Mouse (Mus musculus) cerebellum, adult 2 months (tissue): ENCODE data around the gene Dnah7a. TPM values are rescaled to one million over a fixed set of nuclear protein-coding genes. Genes with fewer than 3 reads are reported as not detected.
"Not testable (repeated sequence)": the region's sequence is repeated elsewhere in the genome, so short reads cannot be mapped to it uniquely, and the experiment has no call there.

ENCODE experiments used
- DNase-seq, 2 experiments: peaks; one replicate each; pipeline ENCODE4 v3.0.0; 2021
- H3K27ac ChIP-seq: fragments of 200-500 bp; 2 replicates; pipeline ENCODE4 v1.5.1; 2012; ENCODE audit warnings: low read length, control low read depth, inconsistent platforms; ENCODE audit not compliant: insufficient read depth
- H3K27me3 ChIP-seq: fragments of 200-500 bp; 2 replicates; pipeline ENCODE4 v1.6.1; 2012; ENCODE audit warnings: inconsistent platforms, mild to moderate bottlenecking, low read length, moderate library complexity; ENCODE audit not compliant: control insufficient read depth, insufficient read depth
- H3K4me1 ChIP-seq: fragments of 200-500 bp; 2 replicates; pipeline ENCODE4 v1.6.1; 2011; ENCODE audit warnings: low read length; ENCODE audit not compliant: control insufficient read depth, insufficient read depth
- H3K4me3 ChIP-seq: fragments of 200-500 bp; replicated peaks from 2 replicates; pipeline ENCODE3; 2011; ENCODE audit warnings: mild to moderate bottlenecking, low read depth, low read length, control low read depth; ENCODE audit not compliant: insufficient read depth
- CTCF ChIP-seq: fragments of 200-500 bp; IDR thresholded peaks from 2 replicates; pipeline ENCODE4 v1.5.1; 2011; ENCODE audit warnings: low read depth, mild to moderate bottlenecking, control low read depth, low read length, moderate library complexity, borderline replicate concordance; ENCODE audit not compliant: insufficient read depth
- POLR2A ChIP-seq: fragments of 200-500 bp; IDR thresholded peaks from 2 replicates; pipeline ENCODE4 v1.6.1; 2011; ENCODE audit warnings: low read length, control low read depth, borderline replicate concordance; ENCODE audit not compliant: insufficient read depth
- WGBS: fragments of 180-500 bp; shearing (Covaris S2); methylation state at CpG from one replicate; pipeline ENCODE4 v1.1.7; 2018; 5-methylcytosine and 5-hydroxymethylcytosine counted together
- polyA plus RNA-seq: library from polyadenylated mRNA; depleted of rRNA; stranded (reverse); fragments of >200 nt; gene quantifications from 2 replicates; pipeline ENCODE4 v1.2.3, GENCODE M21; 2012; rRNA removed

Dnah7a gene
- polyA plus RNA-seq, result 1.5 and 1.8 TPM in 2 replicates

DNA sequence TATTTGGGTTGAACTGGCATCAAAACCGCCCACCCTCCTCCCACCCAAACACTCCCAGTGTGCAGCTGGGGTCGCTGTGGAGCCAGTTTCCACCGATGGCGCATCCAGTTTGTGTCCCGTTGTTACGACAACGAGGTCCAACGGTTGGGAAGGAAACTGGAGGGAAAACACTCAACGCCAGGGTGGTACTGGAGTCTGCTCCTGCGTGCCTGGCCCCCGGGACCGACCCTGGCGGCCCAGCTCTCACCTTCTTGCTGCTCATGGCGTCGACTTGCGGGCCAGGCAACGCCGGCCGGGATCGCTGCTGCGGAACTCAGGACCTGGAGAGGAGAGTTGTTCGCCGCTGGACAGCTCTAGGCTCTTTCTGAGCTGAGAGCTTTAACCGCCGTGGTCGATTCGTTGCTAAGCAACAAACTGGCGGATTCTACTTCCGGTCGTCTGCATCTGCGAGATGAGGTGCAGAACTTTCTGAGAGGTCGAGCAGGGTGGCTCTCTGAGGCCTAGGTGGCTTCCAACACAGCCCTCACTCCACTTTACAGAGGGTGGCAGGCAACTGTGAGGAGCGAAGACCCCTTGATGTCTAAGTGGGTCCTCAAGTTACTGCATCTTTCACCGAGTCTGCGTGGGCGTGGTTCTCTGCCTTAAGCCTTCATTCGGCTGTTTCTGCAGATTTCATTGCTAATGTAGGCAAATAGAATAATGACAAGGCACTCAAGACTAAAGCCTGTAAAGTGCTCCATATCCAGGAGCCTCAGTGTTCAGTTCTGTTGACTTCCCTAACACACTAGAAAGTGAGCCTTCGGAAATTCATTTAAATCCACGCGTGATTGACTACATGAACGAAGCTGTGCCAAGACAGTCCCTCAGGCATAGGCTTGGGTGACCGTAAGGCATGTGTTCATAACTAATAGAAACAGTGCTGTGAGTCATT lies at the start of gene Dnah7a:
Dnah7a (minus strand) TSS at position 354 of the 931 bp plus-strand sequence.
- TF ChIP-seq CTCF, result 0 out of 2 replicates have a peak, but pooled peaks have one; percentile 9
- TF ChIP-seq POLR2A, result no peak
- Histone ChIP-seq H3K27me3 (no peaks in the 10 kb centered on the region), H3K4me1 (no peaks in the 10 kb centered on the region), H3K27ac (no peak within 1 kb of the TSS), H3K4me3 (peak within 1 kb of the TSS; percentile 46)
- peak; percentile 20 to 23 for DNase-seq
- WGBS, result 6% methylated on average over 42 of the region's 42 CpGs

DNA sequence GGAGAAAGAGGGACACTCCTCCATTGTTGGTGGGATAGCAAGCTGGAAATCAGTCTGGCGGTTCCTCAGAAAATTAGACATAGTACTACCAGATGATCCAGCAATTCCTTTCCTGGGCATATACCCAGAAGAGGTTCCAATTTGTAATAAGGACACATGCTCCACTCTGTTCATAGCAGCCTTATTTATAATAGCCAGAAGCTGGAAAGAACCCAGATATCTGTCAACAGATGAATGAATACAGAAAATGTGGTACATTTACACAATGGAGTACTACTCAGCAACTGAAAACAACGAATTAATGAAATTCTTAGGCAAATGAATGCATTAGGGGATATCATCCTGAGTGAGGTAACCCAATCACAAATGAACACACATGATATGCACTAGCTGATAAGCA lies 46.9 kb upstream of the Dnah7a start:
- WGBS, result 52% methylated on average over 2 of the region's 2 CpGs
- not testable (repeated sequence) for H3K27me3 ChIP-seq, H3K4me3 ChIP-seq, H3K4me1 ChIP-seq, H3K27ac ChIP-seq, DNase-seq

DNA sequence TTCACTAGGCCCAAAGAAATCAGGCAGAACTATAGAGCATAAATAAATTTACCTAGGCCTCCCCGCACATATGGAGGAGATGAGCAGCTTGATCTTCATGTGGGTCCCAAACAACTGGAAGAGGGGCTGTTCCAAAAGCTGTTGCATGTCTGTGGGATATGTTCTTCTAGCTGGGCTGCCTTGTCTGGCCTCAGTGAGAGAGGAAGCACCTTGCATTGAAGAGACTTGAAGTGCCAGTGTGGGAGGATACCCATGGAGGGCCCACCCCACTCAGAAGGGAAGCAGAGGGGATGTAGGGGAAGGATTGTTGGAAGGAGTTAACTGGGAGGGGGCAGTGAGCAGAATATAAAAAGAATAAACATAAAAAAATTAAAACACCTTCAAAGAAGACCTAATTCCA lies 44.6 kb upstream of the Dnah7a start:
- Histone ChIP-seq H3K4me1 (no peaks in the 10 kb centered on the region), H3K27ac (no peak overlapping the region), H3K4me3 (no peak overlapping the region), H3K27me3 (no peaks in the 10 kb centered on the region)
- TF ChIP-seq POLR2A (no peak), CTCF (no peak)
- no peak for DNase-seq
- WGBS, result 79% methylated on average over 1 of the region's 1 CpGs

- H3K4me1 ChIP-seq, H3K27me3 ChIP-seq, H3K4me3 ChIP-seq, H3K27ac ChIP-seq, DNase-seq: not testable (repeated sequence)
- WGBS, result 89% methylated on average over 7 of the region's 7 CpGs
Measured at GRCm38 (mm10) chr1:53750697-53751096, 44.1 kb upstream of the Dnah7a start.

GRCm38 (mm10) chr1:53749881-53750385 lies 43.3 kb upstream of the Dnah7a start:
- H3K27me3 ChIP-seq, H3K27ac ChIP-seq, H3K4me1 ChIP-seq, H3K4me3 ChIP-seq, DNase-seq: not testable (repeated sequence)
- WGBS, result 81% methylated on average over 1 of the region's 1 CpGs

DNA sequence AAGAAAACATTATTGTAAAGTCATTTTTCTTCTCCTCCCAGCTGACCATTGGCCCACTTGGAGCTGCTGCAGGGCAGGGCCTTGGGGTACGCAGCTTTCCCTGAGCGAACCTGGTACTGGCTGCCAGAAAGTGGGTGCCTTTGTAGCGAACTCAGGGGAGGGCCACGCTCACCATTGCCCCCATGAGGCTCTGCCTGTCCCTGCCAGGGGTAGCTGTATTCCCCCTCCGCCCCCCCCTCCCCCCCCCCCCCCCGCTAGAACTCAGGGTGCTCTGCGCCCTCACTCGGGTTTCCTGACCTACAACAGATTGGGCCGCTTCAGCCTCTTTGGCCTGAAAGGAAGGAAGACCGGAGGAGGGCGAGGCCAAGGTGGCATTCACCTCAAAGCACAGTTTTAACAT lies 42.0 kb upstream of the Dnah7a start:
- H3K27me3 ChIP-seq, result no peaks in the 10 kb centered on the region
- 35% methylated on average over 10 of the region's 11 CpGs for WGBS
- TF ChIP-seq CTCF (no peak), POLR2A (no peak)

DNA sequence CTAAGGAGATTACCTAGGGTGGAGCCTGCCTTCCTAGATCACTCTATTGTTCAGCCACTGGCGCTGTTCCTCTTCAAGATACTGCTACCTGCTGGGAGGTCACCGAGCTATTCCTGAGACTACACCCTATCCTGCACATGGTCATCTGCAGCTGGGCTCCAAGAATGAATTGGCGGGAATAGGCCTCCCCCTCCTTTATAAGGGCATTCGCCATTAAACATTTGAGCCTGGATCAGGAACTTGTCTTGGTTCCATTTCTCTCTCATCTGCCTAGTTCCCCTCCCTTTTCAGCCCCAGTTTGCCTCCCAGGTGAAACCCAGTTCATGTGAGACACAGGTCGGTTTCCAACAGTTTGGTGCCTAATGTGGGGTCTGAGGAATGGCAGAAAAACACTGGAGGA lies 39.4 kb upstream of the Dnah7a start:
- no peaks in the 10 kb centered on the region for H3K27me3 ChIP-seq
- 54% methylated on average over 5 of the region's 5 CpGs for WGBS
- no peaks in the 10 kb centered on the region for H3K4me1 ChIP-seq
- H3K4me3 ChIP-seq, result no peak overlapping the region
- no peak overlapping the region for H3K27ac ChIP-seq
- TF ChIP-seq CTCF (no peak), POLR2A (no peak)
- DNase-seq, result no peak

More for the DNA sequence above, 42.0 kb upstream of the Dnah7a start:
- no peak for DNase-seq
- no peak overlapping the region for H3K4me3 ChIP-seq
- no peak overlapping the region for H3K27ac ChIP-seq
- no peaks in the 10 kb centered on the region for H3K4me1 ChIP-seq

- no peak overlapping the region for H3K27ac ChIP-seq
- no peaks in the 10 kb centered on the region for H3K4me1 ChIP-seq
- TF ChIP-seq CTCF (no peak), POLR2A (no peak)
- WGBS, result 91% methylated on average over 3 of the region's 3 CpGs
- H3K27me3 ChIP-seq, result no peaks in the 10 kb centered on the region
- H3K4me3 ChIP-seq, result no peak overlapping the region
- DNase-seq, result no peak
Measured at GRCm38 (mm10) chr1:53741742-53742458, 35.3 kb upstream of the Dnah7a start.
